Mouse (Mus musculus) G1E (cell line): Measurements from ENCODE around the gene Hmox1.

Experiments used
- CTCF ChIP-seq: IDR thresholded peaks from 2 replicates; pipeline ENCODE4 v1.5.1; 2012; ENCODE audit warnings: low read depth, low read length, inconsistent platforms, mixed read lengths
- GATA1 ChIP-seq: IDR thresholded peaks from 2 replicates; pipeline ENCODE4 v1.6.1; 2012; ENCODE audit warnings: borderline replicate concordance, low read length, inconsistent platforms, mixed read lengths
- GATA2 ChIP-seq: IDR thresholded peaks from 2 replicates; pipeline ENCODE4 v1.6.1; 2012; ENCODE audit warnings: low read depth, low read length, inconsistent platforms, borderline replicate concordance
- TAL1 ChIP-seq: conservative IDR thresholded peaks from 2 replicates; pipeline ENCODE4 v1.6.1; 2012; ENCODE audit warnings: low read depth, low read length, inconsistent platforms, mixed read lengths

DNA sequence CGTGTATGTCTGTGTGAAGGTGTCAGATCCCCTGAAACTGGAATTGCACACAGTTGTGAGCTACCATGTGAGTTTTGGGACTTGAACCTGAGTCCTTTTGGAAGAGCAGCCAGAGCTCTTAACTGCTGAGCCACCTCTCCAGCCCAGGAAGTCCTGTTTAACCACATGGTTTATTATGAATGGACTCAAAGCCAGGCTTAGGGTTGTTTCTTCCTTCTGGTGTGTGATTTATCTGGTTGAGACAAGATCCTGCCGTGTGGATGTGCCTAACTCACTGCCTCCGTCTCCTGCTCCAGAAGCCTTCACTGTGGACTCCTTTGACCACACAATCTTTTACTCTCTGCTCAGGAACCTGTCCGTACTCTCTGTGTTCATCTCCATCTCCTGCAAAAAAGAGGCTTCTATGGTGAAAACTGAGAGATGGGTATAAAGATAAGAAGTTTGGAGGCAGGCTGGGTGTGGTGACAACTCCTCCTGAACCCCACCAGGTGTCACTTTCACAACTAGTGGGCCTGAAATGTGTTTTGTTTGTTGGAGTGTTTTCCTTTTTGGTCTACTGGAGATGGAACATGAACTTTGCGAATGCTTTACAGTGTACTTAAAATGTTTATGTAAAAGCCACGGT, 11.1 kb upstream of the Hmox1 start:
- TF ChIP-seq CTCF, result no peak
- TF ChIP-seq TAL1, result no peak
- TF ChIP-seq GATA2, result no peak
- no peak for TF ChIP-seq GATA1
